Mouse (Mus musculus) CH12.LX (cell line): ENCODE data around the gene Pink1. TPM values are rescaled to one million over a fixed set of nuclear protein-coding genes. Genes with fewer than 3 reads are reported as not detected.

ENCODE experiments used
- DNase-seq: peaks from one replicate; pipeline ENCODE4 v3.0.0-alpha.2; 2013; ENCODE audit errors: extremely low read depth
- H3K27ac ChIP-seq: 2 replicates; pipeline ENCODE4 v1.5.1; 2012; ENCODE audit warnings: low read depth, mild to moderate bottlenecking, control low read depth, moderate library complexity; ENCODE audit not compliant: insufficient read depth
- H3K27me3 ChIP-seq: replicated peaks from 2 replicates; pipeline ENCODE3; 2012; ENCODE audit warnings: inconsistent platforms
- H3K36me3 ChIP-seq, 2 experiments: replicated peaks in 1 of 2; 2 replicates each; pipeline versions ENCODE3 to v1.6.1; 2012; ENCODE audit warnings: inconsistent platforms in 1 of 2, low read length in 1 of 2, mild to moderate bottlenecking in 1 of 2, mixed read lengths in 1 of 2, moderate library complexity in 1 of 2; ENCODE audit not compliant: control insufficient read depth in 1 of 2, insufficient read depth in 1 of 2
- H3K4me1 ChIP-seq, 2 experiments: 2 replicates each; pipeline ENCODE4 v1.6.1; 2012; ENCODE audit warnings: inconsistent platforms in 1 of 2, moderate library complexity in 1 of 2; ENCODE audit not compliant: insufficient read depth in 2 of 2, control insufficient read depth in 1 of 2
- H3K4me2 ChIP-seq: 2 replicates; pipeline ENCODE4 v1.6.1; 2012; ENCODE audit warnings: low read depth, mild to moderate bottlenecking, control low read depth; ENCODE audit not compliant: poor library complexity, insufficient read depth, severe bottlenecking
- H3K4me3 ChIP-seq, 3 experiments: fragments of 150-350 bp in 1 of 3; sonication (generic) in 1 of 3; replicated peaks in 1 of 3; 2 replicates each; pipeline versions ENCODE3 to v1.5.1; 2011 to 2012; ENCODE audit warnings: low read depth in 2 of 3, low read length in 2 of 3, mild to moderate bottlenecking in 2 of 3, moderate library complexity in 2 of 3, control low read depth in 1 of 3, improper control_type of control experiment in 1 of 3, inconsistent platforms in 1 of 3, mixed read lengths in 1 of 3; ENCODE audit not compliant: poor library complexity in 1 of 3
- H3K79me2 ChIP-seq: replicated peaks from 2 replicates; pipeline ENCODE4 v1.6.1; 2012; ENCODE audit warnings: mild to moderate bottlenecking, moderate library complexity; ENCODE audit not compliant: control insufficient read depth, poor library complexity, insufficient read depth, severe bottlenecking; ENCODE audit errors: extremely low read depth
- H3K9ac ChIP-seq: 2 replicates; pipeline ENCODE4 v1.6.1; 2012; ENCODE audit warnings: low read depth, mild to moderate bottlenecking, control low read depth, moderate library complexity; ENCODE audit not compliant: insufficient read depth
- H3K9me3 ChIP-seq: replicated peaks from 2 replicates; pipeline ENCODE3; 2012; ENCODE audit warnings: low read length, inconsistent platforms, mixed read lengths
- BHLHE40 ChIP-seq: IDR thresholded peaks from 2 replicates; pipeline ENCODE4 v1.6.1; 2011; ENCODE audit warnings: mild to moderate bottlenecking, low read depth, low read length, improper control_type of control experiment
- EP300 ChIP-seq: IDR thresholded peaks from 2 replicates; pipeline ENCODE4 v1.6.1; 2011; ENCODE audit warnings: low read length, improper control_type of control experiment
- ETS1 ChIP-seq: conservative IDR thresholded peaks from 2 replicates; pipeline ENCODE4 v1.6.1; 2012; ENCODE audit warnings: low read depth, mild to moderate bottlenecking, inconsistent platforms, low read length, improper control_type of control experiment, moderate library complexity
- GABPA ChIP-seq: IDR thresholded peaks from 2 replicates; pipeline ENCODE4 v1.6.1; 2012; ENCODE audit warnings: low read depth, low read length, improper control_type of control experiment, inconsistent platforms; ENCODE audit not compliant: insufficient replicate concordance
- IRF4 ChIP-seq: IDR thresholded peaks from 2 replicates; pipeline ENCODE4 v1.6.1; 2014; ENCODE audit warnings: low read depth, mild to moderate bottlenecking, inconsistent platforms, low read length, improper control_type of control experiment
- MAZ ChIP-seq: IDR thresholded peaks from 2 replicates; pipeline ENCODE4 v1.6.1; 2012; ENCODE audit warnings: low read depth, mild to moderate bottlenecking, inconsistent platforms, low read length, improper control_type of control experiment, moderate library complexity
- MEF2A ChIP-seq: IDR thresholded peaks from 2 replicates; pipeline ENCODE4 v1.6.1; 2014; ENCODE audit warnings: low read depth, mild to moderate bottlenecking, inconsistent platforms, low read length, improper control_type of control experiment, borderline replicate concordance
- MXI1 ChIP-seq: IDR thresholded peaks from 2 replicates; pipeline ENCODE4 v1.6.1; 2011; ENCODE audit warnings: mild to moderate bottlenecking, low read depth, low read length, improper control_type of control experiment
- MYC ChIP-seq: IDR thresholded peaks from 2 replicates; pipeline ENCODE4 v1.6.1; 2011; ENCODE audit warnings: low read depth, mild to moderate bottlenecking, improper control_type of control experiment, low read length
- NELFE ChIP-seq: IDR thresholded peaks from 2 replicates; pipeline ENCODE4 v1.6.1; 2011; ENCODE audit warnings: low read depth, low read length, improper control_type of control experiment
- PAX5 ChIP-seq: IDR thresholded peaks from 2 replicates; pipeline ENCODE4 v1.6.1; 2012; ENCODE audit warnings: low read length, inconsistent platforms, mixed read lengths
- RCOR1 ChIP-seq: conservative IDR thresholded peaks from 2 replicates; pipeline ENCODE4 v1.6.1; 2012; ENCODE audit warnings: low read depth, mild to moderate bottlenecking, inconsistent platforms, low read length, improper control_type of control experiment
- SIN3A ChIP-seq: IDR thresholded peaks from 2 replicates; pipeline ENCODE4 v1.6.1; 2012; ENCODE audit warnings: low read length, improper control_type of control experiment, inconsistent platforms
- SMC3 ChIP-seq: IDR thresholded peaks from 2 replicates; pipeline ENCODE4 v1.6.1; 2011; ENCODE audit warnings: low read depth, low read length, improper control_type of control experiment
- UBTF ChIP-seq: IDR thresholded peaks from 2 replicates; pipeline ENCODE4 v1.6.1; 2012; ENCODE audit warnings: low read depth, mild to moderate bottlenecking, inconsistent platforms, low read length, improper control_type of control experiment, moderate library complexity
- USF1 ChIP-seq: IDR thresholded peaks from 2 replicates; pipeline ENCODE4 v1.6.1; 2014; ENCODE audit warnings: low read depth, mild to moderate bottlenecking, inconsistent platforms, low read length, improper control_type of control experiment
- USF2 ChIP-seq: conservative IDR thresholded peaks from 2 replicates; pipeline ENCODE4 v1.6.1; 2011; ENCODE audit warnings: low read depth, low read length, improper control_type of control experiment
- ZC3H11A ChIP-seq: IDR thresholded peaks from 2 replicates; pipeline ENCODE4 v1.6.1; 2012; ENCODE audit warnings: low read depth, mild to moderate bottlenecking, inconsistent platforms, low read length, improper control_type of control experiment
- ZKSCAN1 ChIP-seq: IDR thresholded peaks from 2 replicates; pipeline ENCODE4 v1.6.1; 2012; ENCODE audit warnings: low read depth, inconsistent platforms, low read length, improper control_type of control experiment, borderline replicate concordance
- ZMIZ1 ChIP-seq: IDR thresholded peaks from 2 replicates; pipeline ENCODE4 v1.6.1; 2012; ENCODE audit warnings: low read depth, mild to moderate bottlenecking, inconsistent platforms, low read length, improper control_type of control experiment
- ZNF384 ChIP-seq: IDR thresholded peaks from 2 replicates; pipeline ENCODE4 v1.6.1; 2012; ENCODE audit warnings: low read depth, low read length, improper control_type of control experiment, inconsistent platforms
- dilution Hi-C: fragments of 300-500 bp; cut with MboI; formaldehyde crosslinking; loops from 2 replicates; pipeline ENCODE4 v1.14.3; 2020; ENCODE audit warnings: low sequenced_read_pairs; ENCODE audit not compliant: extremely low pct_unique_long_range_greater_than_20kb, extremely low pct_ligation_motif_present
- in situ Hi-C: fragments of 300-500 bp; cut with MboI; formaldehyde crosslinking; loops from 3 replicates; pipeline ENCODE4 v1.14.3; 2019; ENCODE audit warnings: low sequenced_read_pairs, low pct_ligation_motif_present, low pct_unique_long_range_greater_than_20kb, mixed read lengths
- polyA plus RNA-seq: library from polyadenylated mRNA; unstranded; fragments of >175 nt; gene quantifications from 2 replicates; pipeline ENCODE4 v1.2.1, GENCODE M21; 2012; ENCODE audit warnings: low read depth; ENCODE audit not compliant: insufficient read length
- total RNA-seq, 2 experiments: library from RNA; depleted of rRNA; stranded (reverse); fragments of 300-350 nt in 1 of 2; fragments of >200 nt in 1 of 2; gene quantifications; 2 replicates each; pipeline ENCODE4 v1.2.3; 2012 to 2014

The Pink1 gene
- total and polyA plus RNA-seq, 3 experiments: 7.1 to 10.8 (median 7.2) TPM

DNA sequence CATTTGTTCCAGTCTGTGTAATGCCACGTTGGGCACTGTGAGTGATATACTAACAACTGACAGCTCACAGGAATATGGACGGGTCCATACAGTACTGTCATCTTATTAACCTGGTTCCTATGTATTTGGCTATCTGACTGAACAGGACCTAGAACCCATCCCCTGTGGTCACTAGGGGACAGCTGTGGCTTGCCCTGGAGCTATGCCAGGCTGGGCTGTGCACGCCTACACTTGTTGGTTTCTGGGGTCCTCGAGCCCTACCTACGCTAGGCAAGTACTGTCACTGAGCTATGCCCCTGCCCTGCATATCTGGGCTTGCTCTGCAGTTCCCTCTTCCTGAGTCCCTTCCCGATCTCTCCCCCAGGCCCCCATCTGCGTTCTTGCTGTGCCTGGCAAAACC is 4.6 kb downstream of the Pink1 start:
- DNase-seq: no peak
- dilution Hi-C loops: no loop called here
- Histone ChIP-seq H3K27me3 (peaks cover 4% of the 10 kb centered on the region), H3K9me3 (peaks cover 1% of the 10 kb centered on the region), H3K36me3 (peaks cover 0 to 16% of the 10 kb centered on the region in 2 experiments), H3K4me3 (no peak overlapping the region), H3K79me2 (no peaks in the 10 kb centered on the region), H3K9ac (no peak overlapping the region), H3K4me1 (peaks cover 0 to 3% of the 10 kb centered on the region in 2 experiments; a peak in 2 of 4 replicates), H3K27ac (no peak overlapping the region), H3K4me2 (no peak overlapping the region)
- TF ChIP-seq SMC3 (no peak), PAX5 (no peak), MEF2A (no peak), IRF4 (no peak), ZC3H11A (no peak), ZKSCAN1 (no peak), USF2 (no peak), MXI1 (no peak)
- in situ Hi-C loops: loop anchor here (10.0 to 25.0 kb wide), 2 partner anchors 53 to 359 kb away; no protein-coding TSS in a partner anchor

DNA sequence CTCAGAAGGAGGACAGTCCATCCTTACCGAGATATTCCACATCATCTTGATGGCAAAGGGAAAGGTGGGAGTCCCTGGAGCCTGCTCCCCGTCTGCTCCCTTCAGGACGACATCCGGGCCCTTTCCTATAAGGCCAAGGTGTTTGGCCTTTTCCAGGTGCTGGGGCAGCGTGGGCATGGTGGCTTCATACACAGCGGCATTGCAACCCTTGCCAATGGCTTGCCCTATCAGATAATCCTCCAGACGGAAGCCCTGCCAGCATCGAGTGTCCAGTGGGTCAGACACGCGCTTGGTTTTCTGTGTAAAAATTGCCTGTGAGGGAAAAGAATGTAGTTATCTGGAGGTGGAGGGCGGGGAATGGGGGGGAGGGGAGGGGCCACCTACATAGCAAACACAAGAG is 5.4 kb downstream of the Pink1 start:
- in situ Hi-C loops (loop anchor here (10.0 to 25.0 kb wide), 2 partner anchors 54 to 358 kb away; no protein-coding TSS in a partner anchor), dilution Hi-C loops (no loop called here)
- no peak overlapping the region for H3K27ac ChIP-seq
- TF ChIP-seq ZNF384 (no peak), GABPA (no peak), UBTF (no peak), NELFE (no peak), BHLHE40 (no peak), MXI1 (no peak), SIN3A (no peak), MAZ (no peak), ETS1 (no peak), MYC (no peak), EP300 (no peak), ZMIZ1 (no peak), USF1 (no peak), PAX5 (no peak), MEF2A (no peak), ZKSCAN1 (no peak), USF2 (no peak), RCOR1 (no peak)
- TF ChIP-seq, all 38 proteins: peak for 0
- Histone ChIP-seq H3K79me2 (no peaks in the 10 kb centered on the region), H3K36me3 (peaks cover 0 to 20% of the 10 kb centered on the region in 2 experiments), H3K4me3 (no peak overlapping the region), H3K27me3 (peaks cover 4% of the 10 kb centered on the region), H3K4me2 (no peak overlapping the region), H3K9me3 (peaks cover 2% of the 10 kb centered on the region), H3K4me1 (no peaks in the 10 kb centered on the region; a peak in 1 of 4 replicates), H3K9ac (no peak overlapping the region)
- no peak for DNase-seq
